Mouse (Mus musculus) v-Abl transformed pro-B cells (cell line): ENCODE data around the gene Glis2.

ENCODE experiments used
- in situ Hi-C, 2 experiments: fragments of 400-800 bp; cut with MboI; formaldehyde crosslinking; loops; one replicate each; pipeline ENCODE4 v1.15.1; 2025; ENCODE audit not compliant: unreplicated experiment in 2 of 2

Glis2 gene

GRCm38 (mm10) chr16:4652707-4653416 lies 58.3 kb downstream of the Glis2 start:
- in situ Hi-C loops, result loop anchor here in 1 of 2 experiments (25.0 kb wide), 1 partner anchor 259 kb away; no protein-coding TSS in a partner anchor

GRCm38 (mm10) chr16:4654706-4655105 lies 60.2 kb downstream of the Glis2 start:
- in situ Hi-C loops, result loop anchor here in 1 of 2 experiments (25.0 kb wide), 1 partner anchor 258 kb away; no protein-coding TSS in a partner anchor

GRCm38 (mm10) chr16:4655251-4655734 lies 60.8 kb downstream of the Glis2 start:
- in situ Hi-C loops, result loop anchor here in 1 of 2 experiments (25.0 kb wide), 1 partner anchor 257 kb away; no protein-coding TSS in a partner anchor

GRCm38 (mm10) chr16:4655764-4656570 lies 61.5 kb downstream of the Glis2 start:
- in situ Hi-C loops, result loop anchor here in 1 of 2 experiments (25.0 kb wide), 1 partner anchor 256 kb away; no protein-coding TSS in a partner anchor

- in situ Hi-C loops, result loop anchor here in 1 of 2 experiments (25.0 kb wide), 1 partner anchor 256 kb away; no protein-coding TSS in a partner anchor
Observed at GRCm38 (mm10) chr16:4656571-4657081, 62.1 kb downstream of the Glis2 start.

GRCm38 (mm10) chr16:4658781-4659245 lies 64.3 kb downstream of the Glis2 start:
- in situ Hi-C loops, result loop anchor here in 1 of 2 experiments (25.0 kb wide), 1 partner anchor 253 kb away; no protein-coding TSS in a partner anchor

GRCm38 (mm10) chr16:4659326-4659725 lies 64.8 kb downstream of the Glis2 start:
- in situ Hi-C loops, result loop anchor here in 1 of 2 experiments (25.0 kb wide), 1 partner anchor 253 kb away; no protein-coding TSS in a partner anchor

- in situ Hi-C loops, result loop anchor here in 1 of 2 experiments (25.0 kb wide), 1 partner anchor 251 kb away; no protein-coding TSS in a partner anchor
Observed at GRCm38 (mm10) chr16:4661605-4662004, 67.1 kb downstream of the Glis2 start.

- in situ Hi-C loops, result loop anchor here in 1 of 2 experiments (25.0 kb wide), 1 partner anchor 248 kb away; no protein-coding TSS in a partner anchor
Observed at GRCm38 (mm10) chr16:4663806-4664205, 69.3 kb downstream of the Glis2 start.

- in situ Hi-C loops, result loop anchor here in 1 of 2 experiments (25.0 kb wide), 1 partner anchor 247 kb away; no protein-coding TSS in a partner anchor
Observed at GRCm38 (mm10) chr16:4665726-4666125, 71.2 kb downstream of the Glis2 start.

GRCm38 (mm10) chr16:4667190-4667808 lies 72.8 kb downstream of the Glis2 start:
- in situ Hi-C loops, result loop anchor here in 1 of 2 experiments (25.0 kb wide), 1 partner anchor 245 kb away; no protein-coding TSS in a partner anchor

GRCm38 (mm10) chr16:4670317-4670716 lies 75.8 kb downstream of the Glis2 start:
- in situ Hi-C loops, result loop anchor here (5.0 to 25.0 kb wide), 3 partner anchors 47 to 242 kb away; partner anchors contain the start of gene Nmral1 (in 1 of the 2)

GRCm38 (mm10) chr16:4674091-4674490 lies 79.6 kb downstream of the Glis2 start:
- in situ Hi-C loops, result loop anchor here (5.0 to 25.0 kb wide), 3 partner anchors 43 to 238 kb away; partner anchors contain the start of gene Nmral1 (in 1 of the 2)
